15 mouse cellular contexts compared by ENCODE assay signal in the genomic region with DNA sequence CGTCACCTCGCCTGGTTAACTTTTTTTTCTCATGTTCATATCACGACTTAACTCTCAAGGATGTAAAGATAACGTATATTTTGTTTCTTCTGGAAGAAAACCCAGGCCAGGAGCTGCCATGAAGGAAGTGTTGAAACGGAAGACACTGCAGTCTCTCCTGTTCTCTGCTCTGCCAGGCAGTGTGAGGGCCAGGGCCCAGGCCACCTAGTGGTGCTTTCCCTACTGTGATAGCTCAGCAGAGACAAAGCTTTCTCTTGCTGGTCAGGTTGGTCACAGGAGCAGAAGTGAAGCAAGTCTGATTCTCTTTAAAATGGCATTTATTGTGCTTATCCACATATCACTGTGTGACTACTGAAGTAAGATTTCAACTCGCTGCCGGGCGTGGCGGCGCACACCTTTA. TPM values are rescaled to one million over a fixed set of nuclear protein-coding genes. Genes with fewer than 3 reads are reported as not detected.
DNase-seq lines count a peak whose midpoint lies in the region; ATAC-seq and TF ChIP-seq lines count a peak whose summit lies in the region.
"Had no signal": no experiment of that assay in that cellular context is flagged by ENCODE, and none has a peak within 500 bp of the region (broad histone marks: within the 10 kb centered on the region; RNA-seq: fewer than 3 reads in every experiment).

No protein-coding gene starts in this region.

- H3K27me3 ChIP-seq in intestine, postnatal 0 days (replicated peaks; ENCODE audit: control insufficient read depth, insufficient read depth, low read length): no peaks in the 10 kb centered on the region
- no peaks in the 10 kb centered on the region for H3K27me3 ChIP-seq in intestine, embryonic 15.5 days (replicated peaks)
- no peaks in the 10 kb centered on the region for H3K27me3 ChIP-seq in lung, postnatal 0 days (replicated peaks; ENCODE audit: insufficient read depth, low read length)
- H3K27me3 ChIP-seq: lung, embryonic 15.5 days had no signal

- H3K9ac ChIP-seq in intestine, postnatal 0 days (ENCODE audit: low read depth, low read length): no peak overlapping the region
- H3K9ac ChIP-seq in intestine, embryonic 15.5 days: no peak overlapping the region
- no peak overlapping the region for H3K9ac ChIP-seq in lung, postnatal 0 days (replicated peaks; ENCODE audit: low read depth)
- H3K9ac ChIP-seq: lung, embryonic 15.5 days had no signal

- WGBS in intestine, postnatal 0 days: 79% methylated on average over 10 of the region's 10 CpGs
- 86% methylated on average over 10 of the region's 10 CpGs for WGBS in intestine, embryonic 15.5 days
- WGBS in lung, postnatal 0 days: 83% methylated on average over 10 of the region's 10 CpGs

- no peaks in the 10 kb centered on the region for H3K9me3 ChIP-seq in intestine, postnatal 0 days (ENCODE audit: control insufficient read depth)
- H3K9me3 ChIP-seq in intestine, embryonic 15.5 days: no peaks in the 10 kb centered on the region
- no peaks in the 10 kb centered on the region for H3K9me3 ChIP-seq in lung, postnatal 0 days (ENCODE audit: low read length)
- H3K9me3 ChIP-seq: lung, embryonic 15.5 days had no signal

- peak; percentile 61 for TF ChIP-seq CTCF in intestine, postnatal 0 days (IDR thresholded peaks at IDR 0.05; ENCODE audit: low read depth)
- peak; percentile 47 for TF ChIP-seq CTCF in lung, postnatal 0 days (IDR thresholded peaks at IDR 0.05)

- no peak overlapping the region for H3K4me3 ChIP-seq in intestine, postnatal 0 days (ENCODE audit: low read depth, low read length)
- no peak overlapping the region for H3K4me3 ChIP-seq in intestine, embryonic 15.5 days (replicated peaks)
- H3K4me3 ChIP-seq in lung, postnatal 0 days (ENCODE audit: low read depth, low read length): no peak overlapping the region
- H3K4me3 ChIP-seq: erythroblast, embryonic 14.5 days; lung, embryonic 15.5 days had no signal

- no peak overlapping the region; the same call in 1 of the 2 replicates for H3K27ac ChIP-seq in intestine, postnatal 0 days (ENCODE audit: low read depth, low read length)
- no peak overlapping the region for H3K27ac ChIP-seq in intestine, embryonic 15.5 days
- no peak overlapping the region for H3K27ac ChIP-seq in lung, postnatal 0 days (ENCODE audit: low read length)
- H3K27ac ChIP-seq: lung, embryonic 15.5 days had no signal

- H3K4me1 ChIP-seq in intestine, postnatal 0 days (replicated peaks; ENCODE audit: control insufficient read depth, insufficient read depth, low read length): no peaks in the 10 kb centered on the region
- peaks cover 19% of the 10 kb centered on the region for H3K4me1 ChIP-seq in intestine, embryonic 15.5 days (replicated peaks)
- H3K4me1 ChIP-seq in lung, postnatal 0 days (ENCODE audit: insufficient read depth, low read depth, low read length): peaks cover 2% of the 10 kb centered on the region; the same call in 1 of the 2 replicates

- intact Hi-C loops in left cerebral cortex, postnatal 14 days (cut with DNase I): no loop called here

- H3K4me2 ChIP-seq in intestine, postnatal 0 days (replicated peaks; ENCODE audit: low read depth): no peak overlapping the region
- no peak overlapping the region for H3K4me2 ChIP-seq in intestine, embryonic 15.5 days (replicated peaks)
- no peak overlapping the region for H3K4me2 ChIP-seq in lung, postnatal 0 days (replicated peaks; ENCODE audit: low read depth, low read length)
- H3K4me2 ChIP-seq: lung, embryonic 15.5 days had no signal

- TF ChIP-seq EP300 in lung, postnatal 0 days (IDR thresholded peaks at IDR 0.05): no peak

- H3K36me3 ChIP-seq in intestine, postnatal 0 days (ENCODE audit: control insufficient read depth, insufficient read depth): peaks cover 18% of the 10 kb centered on the region; the same call in 1 of the 2 replicates
- H3K36me3 ChIP-seq in intestine, embryonic 15.5 days: peaks cover 16% of the 10 kb centered on the region; the same call in 1 of the 2 replicates
- H3K36me3 ChIP-seq in lung, postnatal 0 days (ENCODE audit: insufficient read depth, low read length): no peaks in the 10 kb centered on the region

- no peak for DNase-seq in lung, postnatal 0 days (ENCODE audit: low spot score)
- DNase-seq in lung, postnatal 25 days (ENCODE audit: low spot score): no peak
- DNase-seq in NIH3T3 (ENCODE audit: low read depth): peak; percentile 62
- no peak for DNase-seq in left cerebral cortex, postnatal 14 days (ENCODE audit: low spot score in 2 of 2)
- no peak for DNase-seq in gastrocnemius, adult 8-10 months (ENCODE audit: low spot score in 2 of 2)
- DNase-seq: cerebellum, postnatal 14 days; gastrocnemius, postnatal 10 days; heart, postnatal 10 days; midbrain, embryonic 14.5 days; right cerebral cortex, postnatal 14 days had no signal

- ATAC-seq in intestine, postnatal 0 days: no peak
- ATAC-seq in intestine, embryonic 15.5 days: no peak
- ATAC-seq in lung, postnatal 0 days: no peak
- ATAC-seq in megakaryocyte-erythroid progenitor cell, adult 5-6 weeks (replicated peaks; ENCODE audit: low FRiP score, low TSS enrichment, poor library complexity, severe bottlenecking): 0 out of 2 replicates have a peak, but pooled peaks have one; percentile 60

RNA-seq across cellular contexts. Expression of gene Pebp1, which starts 5.9 kb away (rescaled TPM):
- polyA plus RNA-seq in intestine, postnatal 0 days (2015; fragmentation: Nextera tagmentation; extraction: Ambion mirVana): 258 and 267 TPM in 2 replicates
- polyA plus RNA-seq in intestine, embryonic 15.5 days (2015; fragmentation: Nextera tagmentation; extraction: Ambion mirVana): 659 and 723 TPM in 2 replicates
- polyA plus RNA-seq in lung, postnatal 0 days (2015; fragmentation: Nextera tagmentation; extraction: Ambion mirVana): 273 and 289 TPM in 2 replicates
- 394 and 495 TPM in 2 replicates for total RNA-seq in megakaryocyte-erythroid progenitor cell, adult 5-6 weeks (2014; fragmentation: Nextera tagmentation)
- 135 and 142 TPM in 2 replicates for total RNA-seq in megakaryocyte-erythroid progenitor cell, adult 5-6 weeks (2017)
- 100 to 1,000 TPM; 801 to 831 TPM for total RNA-seq in left cerebral cortex, postnatal 14 days (2021)
- 100 to 1,000 TPM; 366 to 419 (median 400) TPM for total RNA-seq in gastrocnemius, adult 8-10 months (2022)

RNA-seq across cellular contexts. Expression of gene Vsig10, which starts 37.3 kb away (rescaled TPM):
- polyA plus RNA-seq in intestine, postnatal 0 days (2015; fragmentation: Nextera tagmentation; extraction: Ambion mirVana): 13.9 and 14.9 TPM in 2 replicates
- polyA plus RNA-seq in intestine, embryonic 15.5 days (2015; fragmentation: Nextera tagmentation; extraction: Ambion mirVana): 14.1 and 16.8 TPM in 2 replicates
- 19.7 and 23.7 TPM in 2 replicates for polyA plus RNA-seq in lung, postnatal 0 days (2015; fragmentation: Nextera tagmentation; extraction: Ambion mirVana)
- total RNA-seq in megakaryocyte-erythroid progenitor cell, adult 5-6 weeks (2014; fragmentation: Nextera tagmentation): 1.6 and 2.5 TPM in 2 replicates
- 1.4 and 2.2 TPM in 2 replicates for total RNA-seq in megakaryocyte-erythroid progenitor cell, adult 5-6 weeks (2017)
- 1 to 10 TPM; 2.9 to 3.0 TPM for total RNA-seq in left cerebral cortex, postnatal 14 days (2021)
- total RNA-seq in gastrocnemius, adult 8-10 months (2022): 1 to 10 TPM; 5.5 to 7.5 (median 6.9) TPM
- polyA plus RNA-seq: erythroblast, embryonic 14.5 days had no signal
